Mouse (Mus musculus) spleen, postnatal 14 days (tissue): ENCODE measurements at regions not wholly inside any gene's neighbourhood (a gene's known extent, or its start where the extent isn't known, plus 50 kb on each side); places are given as distances from the start of the nearest gene placed in this dataset.
A peak's percentile ranks its signal among the peaks of the same experiment; 100 is the strongest.

Source experiments
- DNase-seq, 2 experiments: peaks; one replicate each; pipeline ENCODE4 v3.0.0; 2021 to 2022; ENCODE audit warnings: low spot score in 2 of 2

- no peak for DNase-seq
Measured at GRCm38 (mm10) chr15:67470036-67470435, 969.3 kb upstream of the Lrrc6 start.

- no peak for DNase-seq
Measured at GRCm38 (mm10) chr15:67467404-67468345, 967.0 kb upstream of the Lrrc6 start.

- DNase-seq, result no peak
Measured at GRCm38 (mm10) chr15:67462863-67463262, 962.2 kb upstream of the Lrrc6 start.

- no peak for DNase-seq
Measured at GRCm38 (mm10) chr15:67460384-67460783, 959.7 kb upstream of the Lrrc6 start.

GRCm38 (mm10) chr15:67434284-67434683, 933.6 kb upstream of the Lrrc6 start:
- peak; percentile 8 to 44 for DNase-seq

- DNase-seq, result no peak
Measured at GRCm38 (mm10) chr15:67423922-67424321, 923.2 kb upstream of the Lrrc6 start.

GRCm38 (mm10) chr15:67422277-67422953, 921.7 kb upstream of the Lrrc6 start:
- no peak for DNase-seq

GRCm38 (mm10) chr15:67420776-67421175, 920.1 kb upstream of the Lrrc6 start:
- no peak for DNase-seq

GRCm38 (mm10) chr15:67419733-67420132, 919.0 kb upstream of the Lrrc6 start:
- DNase-seq, result no peak

- DNase-seq, result no peak
Measured at GRCm38 (mm10) chr15:67417742-67418163, 917.0 kb upstream of the Lrrc6 start.

GRCm38 (mm10) chr15:67415840-67416239, 915.1 kb upstream of the Lrrc6 start:
- DNase-seq, result no peak

- DNase-seq, result no peak
Measured at GRCm38 (mm10) chr15:67414371-67414930, 913.7 kb upstream of the Lrrc6 start.

GRCm38 (mm10) chr15:67413581-67413980, 912.9 kb upstream of the Lrrc6 start:
- no peak for DNase-seq

- no peak for DNase-seq
Measured at GRCm38 (mm10) chr15:67412394-67412793, 911.7 kb upstream of the Lrrc6 start.

- DNase-seq, result no peak
Measured at GRCm38 (mm10) chr15:67411657-67412056, 910.9 kb upstream of the Lrrc6 start.

- no peak for DNase-seq
Measured at GRCm38 (mm10) chr15:67410012-67410411, 909.3 kb upstream of the Lrrc6 start.

- no peak for DNase-seq
Measured at GRCm38 (mm10) chr15:67408871-67409559, 908.3 kb upstream of the Lrrc6 start.

GRCm38 (mm10) chr15:67407244-67407643, 906.5 kb upstream of the Lrrc6 start:
- no peak for DNase-seq

GRCm38 (mm10) chr15:67405523-67405922, 904.8 kb upstream of the Lrrc6 start:
- DNase-seq, result no peak

GRCm38 (mm10) chr15:67405011-67405410, 904.3 kb upstream of the Lrrc6 start:
- no peak for DNase-seq

GRCm38 (mm10) chr15:67402310-67402709, 901.6 kb upstream of the Lrrc6 start:
- DNase-seq, result no peak

GRCm38 (mm10) chr15:67397269-67397668, 896.6 kb upstream of the Lrrc6 start:
- DNase-seq, result no peak
